Mouse (Mus musculus) midbrain, embryonic 10.5 days (tissue): ENCODE measurements at regions not wholly inside any gene's neighbourhood (a gene's known extent, or its start where the extent isn't known, plus 50 kb on each side); places are given as distances from the start of the nearest gene placed in this dataset.
"Not testable (repeated sequence)": the region's sequence is repeated elsewhere in the genome, so short reads cannot be mapped to it uniquely, and the experiment has no call there.

Source experiments
- DNase-seq: peaks from one replicate; pipeline ENCODE4 v3.0.0-alpha.2; 2017; ENCODE audit warnings: low spot score
- H3K27ac ChIP-seq: fragments of 300-500 bp; sonication (generic); replicated peaks from 2 replicates; pipeline ENCODE4 v1.5.1; 2016; ENCODE audit warnings: mild to moderate bottlenecking
- H3K27me3 ChIP-seq: fragments of 300-500 bp; sonication (generic); 2 replicates; pipeline ENCODE4 v1.6.1; 2016; ENCODE audit warnings: low read depth, mild to moderate bottlenecking; ENCODE audit not compliant: poor library complexity, severe bottlenecking
- H3K36me3 ChIP-seq: fragments of 300-500 bp; sonication (generic); 2 replicates; pipeline ENCODE4 v1.6.1; 2016; ENCODE audit warnings: mild to moderate bottlenecking, moderate library complexity
- H3K4me1 ChIP-seq: fragments of 300-500 bp; sonication (generic); 2 replicates; pipeline ENCODE4 v1.6.1; 2016
- H3K4me3 ChIP-seq: fragments of 300-500 bp; sonication (generic); 2 replicates; pipeline ENCODE4 v1.5.1; 2016; ENCODE audit warnings: mild to moderate bottlenecking, moderate library complexity
- H3K9me3 ChIP-seq: fragments of 300-500 bp; sonication (generic); replicated peaks from 2 replicates; pipeline ENCODE4 v1.6.1; 2016; ENCODE audit warnings: mild to moderate bottlenecking
- WGBS: fragments of 180-500 bp; shearing (Covaris S2); methylation state at CpG from one replicate; pipeline ENCODE4 v1.1.7; 2016; 5-methylcytosine and 5-hydroxymethylcytosine counted together

DNA sequence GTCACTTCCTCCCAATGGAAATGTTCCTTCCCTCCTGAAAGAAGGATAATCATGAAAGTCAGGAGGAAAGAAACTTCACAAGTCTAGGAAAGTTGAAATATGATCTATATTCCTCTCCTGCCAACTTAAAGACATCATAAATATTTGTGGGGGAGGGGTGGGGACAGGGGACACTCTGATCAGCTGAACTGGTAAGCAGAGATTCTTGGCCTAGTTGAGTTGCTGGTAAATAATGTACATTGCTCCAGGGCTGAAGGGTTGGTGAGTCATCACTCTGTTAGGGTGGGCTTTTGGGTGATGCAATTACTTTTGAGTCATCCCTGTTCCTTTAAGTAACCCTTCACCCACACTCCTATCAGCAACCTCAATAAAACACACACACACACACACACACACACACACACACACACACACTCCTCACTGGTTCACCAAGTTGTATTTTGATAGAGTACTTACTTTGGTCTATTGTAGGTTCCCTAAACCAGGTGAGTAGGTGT is 56.0 kb downstream of the Ccdc71l start:
- Histone ChIP-seq H3K27ac (no peak overlapping the region), H3K4me1 (no peaks in the 10 kb centered on the region), H3K4me3 (no peak overlapping the region), H3K36me3 (no peaks in the 10 kb centered on the region), H3K27me3 (no peaks in the 10 kb centered on the region), H3K9me3 (no peaks in the 10 kb centered on the region)
- DNase-seq: no peak

DNA sequence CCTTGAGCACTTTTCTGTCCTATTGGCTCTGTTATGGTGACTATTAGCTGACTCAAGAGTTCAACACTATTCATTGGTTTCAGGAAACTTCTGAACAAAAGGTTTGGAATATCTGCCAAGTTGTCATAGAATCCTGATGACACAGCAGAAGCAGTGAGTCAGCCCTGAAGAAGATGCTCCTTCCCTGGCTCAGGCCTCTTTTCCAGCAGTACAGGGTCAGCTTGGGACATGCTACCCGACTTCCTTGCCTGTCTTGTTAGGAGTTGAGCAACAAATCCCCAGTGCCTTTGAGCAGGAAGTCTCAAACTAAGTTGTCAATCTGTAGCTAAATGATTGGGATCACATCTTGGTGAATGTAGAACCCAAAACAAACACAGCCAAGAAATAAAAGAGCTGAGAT is 56.6 kb downstream of the Ccdc71l start:
- Histone ChIP-seq H3K36me3 (no peaks in the 10 kb centered on the region), H3K27me3 (no peaks in the 10 kb centered on the region), H3K27ac (no peak overlapping the region), H3K9me3 (no peaks in the 10 kb centered on the region), H3K4me1 (no peaks in the 10 kb centered on the region), H3K4me3 (no peak overlapping the region)
- DNase-seq: no peak
- 79% methylated on average over 1 of the region's 1 CpGs for WGBS

DNA sequence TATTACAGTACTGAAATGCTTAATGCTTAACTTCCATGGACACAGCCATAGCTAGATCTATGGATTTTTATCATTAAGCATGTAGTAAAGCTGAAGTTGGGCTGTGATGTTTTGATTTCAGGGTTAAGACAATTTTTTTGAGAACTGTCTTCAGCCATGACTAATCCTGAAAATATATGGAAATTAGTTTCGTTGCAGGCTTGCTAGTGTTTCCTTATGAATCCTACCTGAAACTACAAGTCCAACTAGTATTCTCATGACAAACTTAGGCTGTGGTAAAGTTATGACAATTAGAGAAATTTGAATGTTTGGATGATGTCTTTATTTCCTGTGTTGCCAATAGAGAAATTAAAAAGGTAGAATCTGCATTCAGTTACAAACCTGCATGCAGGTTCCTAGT is 59.7 kb downstream of the Ccdc71l start:
- WGBS: 85% methylated on average over 1 of the region's 1 CpGs

DNA sequence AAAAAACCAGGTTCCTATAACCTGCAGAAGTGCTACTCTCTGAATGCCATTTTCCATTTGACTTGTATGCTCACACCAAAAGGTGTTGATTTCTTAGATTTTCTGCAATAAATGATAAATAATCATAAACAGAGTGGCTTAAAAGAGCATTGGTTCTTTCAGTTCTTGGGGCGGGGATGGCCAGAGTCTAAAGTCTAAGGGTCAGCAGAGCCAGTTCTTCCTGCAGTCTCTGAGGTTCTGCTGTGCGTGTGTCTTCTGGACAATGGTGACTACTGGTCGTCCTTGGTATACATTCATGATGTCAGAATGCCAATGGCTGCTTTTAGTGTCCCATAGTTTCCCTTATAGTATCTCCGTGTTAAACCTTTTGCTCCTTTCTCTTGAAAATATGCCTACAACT is 66.3 kb downstream of the Ccdc71l start:
- H3K27ac ChIP-seq: no peak overlapping the region
- no peaks in the 10 kb centered on the region for H3K4me1 ChIP-seq
- no peaks in the 10 kb centered on the region for H3K9me3 ChIP-seq
- 84% methylated on average over 4 of the region's 4 CpGs for WGBS
- no peaks in the 10 kb centered on the region for H3K36me3 ChIP-seq
- H3K4me3 ChIP-seq: no peak overlapping the region
- no peak for DNase-seq
- no peaks in the 10 kb centered on the region for H3K27me3 ChIP-seq

More for the DNA sequence above, 59.7 kb downstream of the Ccdc71l start:
- no peak overlapping the region for H3K4me3 ChIP-seq
- H3K27me3 ChIP-seq: no peaks in the 10 kb centered on the region
- no peaks in the 10 kb centered on the region for H3K4me1 ChIP-seq
- no peaks in the 10 kb centered on the region for H3K36me3 ChIP-seq
- no peak overlapping the region for H3K27ac ChIP-seq
- no peak for DNase-seq
- no peaks in the 10 kb centered on the region for H3K9me3 ChIP-seq

DNA sequence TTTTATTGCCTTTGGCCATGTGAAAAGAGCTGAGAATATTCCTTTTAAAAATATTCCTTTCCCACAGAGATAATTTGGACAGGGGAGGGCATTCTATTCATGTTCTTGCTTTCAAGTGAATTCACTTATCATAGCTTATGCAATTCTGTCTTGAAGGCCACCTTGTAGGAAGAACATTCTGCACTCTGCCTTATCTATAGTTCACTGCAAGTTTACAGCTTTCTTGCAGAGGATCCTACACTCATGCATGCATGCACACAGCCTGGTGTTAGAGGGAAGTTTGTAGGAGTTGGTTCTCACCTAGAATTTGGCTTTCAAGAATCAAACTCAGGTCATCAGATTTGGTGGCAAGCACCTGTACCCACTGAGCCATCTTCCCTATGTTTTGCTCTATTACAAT is 67.4 kb downstream of the Ccdc71l start:
- Histone ChIP-seq H3K27me3 (no peaks in the 10 kb centered on the region), H3K4me1 (no peaks in the 10 kb centered on the region), H3K4me3 (no peak overlapping the region), H3K36me3 (no peaks in the 10 kb centered on the region), H3K27ac (no peak overlapping the region), H3K9me3 (no peaks in the 10 kb centered on the region)
- DNase-seq: no peak

DNA sequence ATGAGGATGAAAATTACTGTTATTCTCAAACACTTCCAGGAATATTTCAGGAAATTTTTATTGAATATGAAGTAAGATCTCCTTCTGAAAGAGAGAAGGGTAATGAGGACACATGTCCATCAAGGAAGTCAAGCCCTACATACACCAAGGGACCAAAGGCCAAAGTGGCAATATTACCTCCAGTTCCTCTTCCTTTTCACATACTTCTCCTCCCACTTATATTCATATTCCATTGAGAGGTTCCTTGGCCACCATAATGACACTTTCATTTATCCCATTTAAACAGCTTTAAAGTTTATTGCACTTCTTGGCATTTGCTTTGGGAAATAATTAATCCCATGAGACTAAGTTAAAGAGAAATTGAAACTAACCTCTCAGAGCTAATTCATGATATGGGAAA is 70.9 kb downstream of the Ccdc71l start:
- no peak overlapping the region for H3K4me3 ChIP-seq
- no peaks in the 10 kb centered on the region for H3K4me1 ChIP-seq
- H3K9me3 ChIP-seq: no peaks in the 10 kb centered on the region
- H3K27ac ChIP-seq: no peak overlapping the region
- H3K36me3 ChIP-seq: no peaks in the 10 kb centered on the region
- no peak for DNase-seq
- no peaks in the 10 kb centered on the region for H3K27me3 ChIP-seq

DNA sequence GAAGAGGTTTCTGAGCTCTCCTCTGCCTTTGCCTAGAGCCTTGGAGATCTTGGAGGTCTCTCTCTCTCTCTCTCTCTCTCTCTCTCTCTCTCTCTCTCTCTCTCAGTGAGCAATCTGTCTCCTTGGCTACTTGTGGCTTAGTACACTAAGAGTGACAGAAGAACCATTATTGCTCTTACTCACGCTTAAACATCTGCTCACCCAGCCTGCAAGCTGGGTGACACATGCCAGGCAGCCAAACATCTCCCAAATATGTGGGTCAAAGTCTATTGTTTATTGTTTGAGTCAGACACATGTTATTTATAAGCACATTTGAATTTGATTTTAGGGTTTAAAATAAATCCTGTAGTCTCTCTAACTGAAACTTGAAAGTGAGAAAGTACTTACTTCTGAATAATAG is 72.7 kb downstream of the Ccdc71l start:
- H3K4me1 ChIP-seq: no peaks in the 10 kb centered on the region
- H3K36me3 ChIP-seq: no peaks in the 10 kb centered on the region
- H3K27me3 ChIP-seq: no peaks in the 10 kb centered on the region
- no peak overlapping the region for H3K27ac ChIP-seq
- no peak for DNase-seq
- H3K9me3 ChIP-seq: no peaks in the 10 kb centered on the region
- 76% methylated on average over 1 of the region's 1 CpGs for WGBS
- no peak overlapping the region for H3K4me3 ChIP-seq

DNA sequence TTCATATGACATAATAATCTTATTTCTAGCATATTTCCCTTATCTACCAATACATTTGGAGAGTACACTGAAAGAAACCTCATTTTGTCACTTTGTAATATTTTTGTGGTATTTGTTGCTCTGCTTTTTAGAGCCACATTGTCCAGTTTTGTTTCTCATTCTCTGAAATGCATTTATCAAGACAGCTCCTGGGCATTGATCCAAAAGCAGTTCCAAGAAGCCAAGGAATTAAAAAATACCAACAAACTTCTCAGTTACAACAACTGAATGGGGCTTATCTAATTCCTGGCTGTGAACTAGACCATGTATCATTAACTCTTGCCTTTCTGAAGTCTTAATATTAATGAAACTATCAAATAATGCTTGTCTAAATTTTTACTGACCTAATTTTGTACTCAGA is 76.3 kb downstream of the Ccdc71l start:
- no peak overlapping the region for H3K27ac ChIP-seq
- no peaks in the 10 kb centered on the region for H3K36me3 ChIP-seq
- DNase-seq: no peak
- H3K4me3 ChIP-seq: no peak overlapping the region
- H3K9me3 ChIP-seq: no peaks in the 10 kb centered on the region
- H3K4me1 ChIP-seq: no peaks in the 10 kb centered on the region
- no peaks in the 10 kb centered on the region for H3K27me3 ChIP-seq

DNA sequence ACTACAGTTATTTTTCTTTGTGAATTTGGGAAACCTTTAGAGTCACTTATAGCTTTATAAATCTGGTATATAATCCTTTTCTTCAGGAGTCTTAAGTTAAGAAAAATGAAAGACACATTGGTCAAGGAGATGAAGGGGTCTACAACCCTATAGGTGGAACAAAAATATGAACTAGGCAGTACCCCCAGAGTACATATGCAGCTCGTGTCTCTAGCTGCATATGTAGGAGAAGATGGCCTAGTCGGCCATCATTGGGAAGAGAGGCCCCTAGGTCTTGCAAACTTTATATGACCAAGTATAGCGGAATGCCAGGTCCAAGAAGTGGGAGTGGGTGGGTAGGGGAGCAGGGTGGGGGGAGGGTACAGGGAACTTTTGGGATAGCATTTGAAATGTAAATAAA is 76.7 kb downstream of the Ccdc71l start:
- not testable (repeated sequence) for DNase-seq, H3K27ac ChIP-seq, H3K4me3 ChIP-seq, H3K9me3 ChIP-seq, H3K4me1 ChIP-seq, H3K27me3 ChIP-seq, H3K36me3 ChIP-seq
- WGBS: 91% methylated on average over 3 of the region's 3 CpGs

DNA sequence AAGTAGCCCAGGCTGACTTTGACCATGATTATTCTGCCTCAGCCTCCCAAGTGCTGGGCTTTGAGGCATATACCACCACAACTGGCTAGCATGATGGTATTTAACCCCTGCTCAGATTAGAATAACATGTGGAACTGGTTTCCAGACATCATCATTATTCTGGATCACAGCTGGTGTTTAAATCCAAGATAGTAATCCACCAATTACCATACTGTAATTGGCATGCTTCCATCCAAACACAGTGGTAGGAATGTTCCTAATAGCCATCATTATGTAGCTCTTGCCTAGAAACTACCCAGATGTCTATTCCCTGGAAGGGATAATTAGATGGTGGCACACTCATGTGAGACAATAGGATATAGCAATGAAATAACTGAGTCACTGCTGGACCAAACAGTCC is 77.4 kb downstream of the Ccdc71l start:
- no peak for DNase-seq
- Histone ChIP-seq H3K27me3 (no peaks in the 10 kb centered on the region), H3K27ac (no peak overlapping the region), H3K4me1 (no peaks in the 10 kb centered on the region), H3K36me3 (no peaks in the 10 kb centered on the region), H3K4me3 (no peak overlapping the region), H3K9me3 (no peaks in the 10 kb centered on the region)

DNA sequence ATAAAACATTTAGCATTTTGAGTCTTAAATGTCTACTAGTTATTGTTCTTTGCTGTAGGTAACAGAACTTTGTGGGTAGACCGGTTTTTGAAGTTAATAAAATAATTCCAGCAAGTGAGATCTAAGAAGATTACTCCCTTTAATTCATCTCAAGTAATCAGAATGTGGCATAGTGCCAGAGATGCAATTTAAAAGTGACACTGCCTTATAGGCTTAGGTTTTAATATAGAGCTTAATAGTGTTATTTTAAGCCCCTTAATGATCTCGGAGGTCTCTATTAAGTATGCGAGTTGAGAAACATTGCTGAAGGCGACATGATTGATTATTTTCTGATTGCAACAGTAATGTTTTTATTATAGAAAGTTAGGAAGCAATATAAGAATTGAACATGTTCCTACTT is 78.3 kb downstream of the Ccdc71l start:
- no peaks in the 10 kb centered on the region for H3K9me3 ChIP-seq
- H3K27ac ChIP-seq: no peak overlapping the region
- no peak for DNase-seq
- no peaks in the 10 kb centered on the region for H3K4me1 ChIP-seq
- H3K4me3 ChIP-seq: no peak overlapping the region
- no peaks in the 10 kb centered on the region for H3K36me3 ChIP-seq
- H3K27me3 ChIP-seq: no peaks in the 10 kb centered on the region
- 89% methylated on average over 4 of the region's 4 CpGs for WGBS

DNA sequence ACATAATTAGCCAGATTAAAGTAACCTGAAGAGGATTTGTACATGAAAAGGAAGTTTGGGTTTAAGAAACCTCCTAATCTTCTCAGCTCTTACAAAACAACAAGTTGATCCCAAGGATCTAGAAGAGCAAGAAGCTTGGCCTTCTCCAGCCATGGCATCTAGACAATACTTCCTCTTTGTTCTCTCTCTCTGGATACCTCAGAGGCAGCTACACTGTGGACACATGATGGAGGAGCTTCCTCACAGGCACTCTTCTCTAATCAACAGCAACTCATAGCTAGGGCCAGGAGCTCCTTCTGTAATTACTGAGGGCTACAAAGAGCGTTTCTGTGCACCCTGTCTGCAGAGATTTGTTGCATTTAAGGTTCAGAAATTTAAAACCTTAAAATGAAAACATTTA is 79.9 kb downstream of the Ccdc71l start:
- no peaks in the 10 kb centered on the region for H3K36me3 ChIP-seq
- H3K27ac ChIP-seq: no peak overlapping the region
- H3K27me3 ChIP-seq: no peaks in the 10 kb centered on the region
- no peaks in the 10 kb centered on the region for H3K9me3 ChIP-seq
- no peaks in the 10 kb centered on the region for H3K4me1 ChIP-seq
- no peak for DNase-seq
- WGBS: 79% methylated on average over 1 of the region's 1 CpGs
- no peak overlapping the region for H3K4me3 ChIP-seq

DNA sequence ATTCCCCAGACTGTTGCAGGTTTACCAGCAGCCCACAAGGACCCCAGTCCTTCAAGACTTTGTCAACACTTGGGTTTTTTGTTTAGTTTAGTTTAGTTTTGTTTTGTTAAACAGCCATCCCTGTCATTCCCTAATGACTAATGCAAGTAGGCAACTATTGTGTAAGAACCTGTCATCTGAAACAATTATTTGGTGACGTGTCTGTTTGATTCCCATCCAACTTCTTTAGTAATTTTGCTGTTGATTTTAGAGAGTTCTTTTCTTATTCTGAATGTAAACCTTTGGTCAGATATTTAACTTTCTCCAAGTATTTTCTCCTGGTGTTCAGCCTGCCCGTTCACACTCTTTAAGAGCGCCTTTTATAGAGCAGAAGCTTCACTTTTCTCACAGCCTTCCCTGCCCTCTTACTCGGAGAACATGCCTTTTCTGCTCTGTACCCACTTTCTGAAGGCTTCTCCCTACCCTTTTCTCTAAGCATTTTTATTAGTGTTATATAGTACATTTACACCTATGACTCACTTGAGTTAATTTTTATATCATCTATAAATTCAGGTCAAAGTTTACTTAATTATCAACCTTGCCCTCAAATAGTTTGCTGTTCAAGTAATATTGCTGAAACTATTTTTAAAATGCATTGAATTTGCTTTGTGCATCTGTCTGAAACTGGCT is 82.0 kb downstream of the Ccdc71l start:
- Histone ChIP-seq H3K27me3 (no peaks in the 10 kb centered on the region), H3K9me3 (no peaks in the 10 kb centered on the region), H3K4me1 (no peaks in the 10 kb centered on the region), H3K27ac (no peak overlapping the region), H3K36me3 (no peaks in the 10 kb centered on the region), H3K4me3 (no peak overlapping the region)
- no peak for DNase-seq
- WGBS: 88% methylated on average over 4 of the region's 4 CpGs

DNA sequence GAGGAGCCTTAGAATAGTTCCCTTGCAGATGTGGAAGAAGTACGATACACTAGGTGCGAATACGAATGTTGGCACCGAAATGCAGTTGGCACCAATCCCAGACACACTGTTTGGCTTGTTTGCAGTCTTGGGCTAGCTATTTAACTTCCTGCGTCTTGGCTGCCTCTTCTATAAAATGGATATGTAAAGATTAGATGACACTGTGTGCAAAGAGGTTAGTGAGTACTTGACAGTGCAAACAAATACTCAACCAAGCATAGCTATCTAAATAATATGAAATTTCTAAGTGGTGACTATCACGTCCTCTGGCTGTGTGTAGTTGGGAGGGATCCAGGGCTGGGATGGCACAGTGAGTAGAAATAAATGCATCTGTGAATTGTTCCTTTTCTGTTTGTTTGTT is 86.9 kb downstream of the Ccdc71l start:
- Histone ChIP-seq H3K4me3 (no peak overlapping the region), H3K27ac (no peak overlapping the region), H3K9me3 (no peaks in the 10 kb centered on the region), H3K27me3 (no peaks in the 10 kb centered on the region), H3K36me3 (no peaks in the 10 kb centered on the region), H3K4me1 (no peaks in the 10 kb centered on the region)
- no peak for DNase-seq
- 90% methylated on average over 6 of the region's 6 CpGs for whole genome bisulfite sequencing
